Mouse (Mus musculus) small intestine, adult 2 months (tissue): Measurements from ENCODE around the gene Celf3. TPM values are rescaled to one million over a fixed set of nuclear protein-coding genes. Genes with fewer than 3 reads are reported as not detected.

ENCODE experiments used
- H3K27ac ChIP-seq: fragments of 200-500 bp; 2 replicates; pipeline ENCODE4 v1.5.1; 2012; ENCODE audit warnings: low read depth, low read length, control low read depth, inconsistent platforms; ENCODE audit not compliant: insufficient read depth
- H3K27me3 ChIP-seq: fragments of 200-500 bp; 2 replicates; pipeline ENCODE4 v1.6.1; 2012; ENCODE audit warnings: mild to moderate bottlenecking, moderate library complexity, low read length, inconsistent platforms; ENCODE audit not compliant: control insufficient read depth, insufficient read depth
- H3K36me3 ChIP-seq: fragments of 200-500 bp; 2 replicates; pipeline ENCODE4 v1.6.1; 2012; ENCODE audit warnings: mild to moderate bottlenecking, low read length, control low read depth, inconsistent platforms; ENCODE audit not compliant: control insufficient read depth, insufficient read depth
- H3K4me1 ChIP-seq: fragments of 200-500 bp; 2 replicates; pipeline ENCODE4 v1.6.1; 2012; ENCODE audit warnings: low read length, inconsistent platforms, mixed read lengths; ENCODE audit not compliant: control insufficient read depth, insufficient read depth, insufficient read length
- H3K4me3 ChIP-seq: fragments of 200-500 bp; 2 replicates; pipeline ENCODE4 v1.5.1; 2012; ENCODE audit warnings: low read depth, mild to moderate bottlenecking, control low read depth, inconsistent platforms, low read length, moderate library complexity
- CTCF ChIP-seq: fragments of 200-500 bp; IDR thresholded peaks from 2 replicates; pipeline ENCODE4 v1.5.1; 2012; ENCODE audit warnings: low read depth, mild to moderate bottlenecking, control low read depth, inconsistent platforms, low read length, moderate library complexity, mixed read lengths; ENCODE audit not compliant: insufficient replicate concordance, insufficient read length; ENCODE audit errors: extremely low read depth
- POLR2A ChIP-seq: fragments of 200-500 bp; IDR thresholded peaks from 2 replicates; pipeline ENCODE4 v1.6.1; 2012; ENCODE audit warnings: low read depth, mild to moderate bottlenecking, control low read depth, inconsistent platforms, low read length, moderate library complexity
- WGBS: fragments of 180-500 bp; shearing (Covaris S2); methylation state at CpG from one replicate; pipeline ENCODE4 v1.1.7; 2018; 5-methylcytosine and 5-hydroxymethylcytosine counted together
- polyA plus RNA-seq: library from polyadenylated mRNA; depleted of rRNA; stranded (reverse); fragments of >200 nt; gene quantifications from 2 replicates; pipeline ENCODE4 v1.2.3, GENCODE M21; 2012

Gene Celf3
- polyA plus RNA-seq, 1 experiment: 26.1 TPM

- Histone ChIP-seq H3K27ac (no peak overlapping the region), H3K36me3 (peaks cover 32% of the 10 kb centered on the region), H3K4me1 (0 out of 2 replicates have a peak, but pooled peaks cover 2% of the 10 kb centered on the region), H3K4me3 (no peak overlapping the region), H3K27me3 (no peaks in the 10 kb centered on the region)
- TF ChIP-seq CTCF: no peak
- WGBS: 42% methylated on average over 2 of the region's 2 CpGs
These were observed 28.7 kb upstream of the Celf3 start for GRCm38 (mm10) chr3:94449377-94449776.

GRCm38 (mm10) chr3:94456529-94457000 lies 21.5 kb upstream of the Celf3 start:
- TF ChIP-seq CTCF (peak; percentile 84; the same call in 1 of the 2 replicates), POLR2A (no peak)
- Histone ChIP-seq H3K4me1 (no peaks in the 10 kb centered on the region), H3K27ac (no peak overlapping the region), H3K36me3 (no peaks in the 10 kb centered on the region), H3K4me3 (no peak overlapping the region), H3K27me3 (no peaks in the 10 kb centered on the region)
- WGBS: 4% methylated on average over 12 of the region's 12 CpGs

- no peak overlapping the region for H3K4me3 ChIP-seq
- 85% methylated on average over 3 of the region's 3 CpGs for WGBS
- H3K36me3 ChIP-seq: no peaks in the 10 kb centered on the region
- H3K4me1 ChIP-seq: no peaks in the 10 kb centered on the region
- H3K27ac ChIP-seq: no peak overlapping the region
- TF ChIP-seq POLR2A: no peak
- no peak for TF ChIP-seq CTCF
- H3K27me3 ChIP-seq: no peaks in the 10 kb centered on the region
These were observed 21.0 kb upstream of the Celf3 start for GRCm38 (mm10) chr3:94457055-94457454.

GRCm38 (mm10) chr3:94459834-94460233 lies 18.3 kb upstream of the Celf3 start:
- TF ChIP-seq POLR2A (no peak), CTCF (no peak)
- Histone ChIP-seq H3K27me3 (no peaks in the 10 kb centered on the region), H3K27ac (no peak overlapping the region), H3K4me3 (no peak overlapping the region), H3K4me1 (no peaks in the 10 kb centered on the region), H3K36me3 (no peaks in the 10 kb centered on the region)
- 87% methylated on average over 2 of the region's 2 CpGs for WGBS

GRCm38 (mm10) chr3:94463926-94464578 lies 14.0 kb upstream of the Celf3 start:
- Histone ChIP-seq H3K36me3 (no peaks in the 10 kb centered on the region), H3K4me1 (no peaks in the 10 kb centered on the region; the same call in 1 of the 2 replicates), H3K27me3 (no peaks in the 10 kb centered on the region), H3K4me3 (no peak overlapping the region), H3K27ac (no peak overlapping the region)
- WGBS: 65% methylated on average over 11 of the region's 11 CpGs
- TF ChIP-seq CTCF (no peak), POLR2A (no peak)

- Histone ChIP-seq H3K27ac (no peak overlapping the region), H3K27me3 (no peaks in the 10 kb centered on the region), H3K36me3 (no peaks in the 10 kb centered on the region), H3K4me1 (no peaks in the 10 kb centered on the region; the same call in 1 of the 2 replicates), H3K4me3 (no peak overlapping the region)
- TF ChIP-seq CTCF (no peak), POLR2A (no peak)
- 89% methylated on average over 13 of the region's 13 CpGs for WGBS
These were observed 12.3 kb upstream of the Celf3 start for GRCm38 (mm10) chr3:94465632-94466430.

- H3K4me1 ChIP-seq: peaks cover 11% of the 10 kb centered on the region
- TF ChIP-seq POLR2A (no peak), CTCF (no peak)
- H3K4me3 ChIP-seq: no peak overlapping the region
- no peaks in the 10 kb centered on the region for H3K27me3 ChIP-seq
- H3K27ac ChIP-seq: no peak overlapping the region
- WGBS: 66% methylated on average over 3 of the region's 3 CpGs
- no peaks in the 10 kb centered on the region for H3K36me3 ChIP-seq
These were observed 9.2 kb upstream of the Celf3 start for GRCm38 (mm10) chr3:94468931-94469330.
